Mouse (Mus musculus) heart, postnatal 0 days (tissue): ENCODE results near the gene Crnkl1.

ENCODE experiments used
- CTCF ChIP-seq: IDR thresholded peaks from 2 replicates; pipeline ENCODE4 v1.5.1; 2016; ENCODE audit warnings: antibody characterized with exemption, control low read depth, low read depth
- EP300 ChIP-seq: IDR thresholded peaks from 2 replicates; pipeline ENCODE4 v1.6.1; 2016; ENCODE audit warnings: antibody characterized with exemption, low read depth

- no peak; the same call in 1 of the 2 replicates for TF ChIP-seq CTCF
- no peak for TF ChIP-seq EP300
Observed at GRCm38 (mm10) chr2:145901861-145902260, 33.0 kb downstream of the Crnkl1 start, which contains the start of gene Naa20.
